Mouse (Mus musculus) limb, embryonic 14.5 days (tissue): ENCODE data around the gene Olfr688. TPM values are rescaled to one million over a fixed set of nuclear protein-coding genes. Genes with fewer than 3 reads are reported as not detected.

Source experiments
- ATAC-seq: fragments of 200-750 bp; cut with Nextera tagmentation; 2 replicates; pipeline ENCODE4 v1.8.0; 2017; ENCODE audit warnings: low read depth, moderate number of reproducible peaks, moderate TSS enrichment; ENCODE audit not compliant: low FRiP score
- DNase-seq: peaks from one replicate; pipeline ENCODE4 v3.0.0-alpha.2; 2015; ENCODE audit warnings: low spot score
- H3K27ac ChIP-seq: fragments of 300-500 bp; sonication (generic); replicated peaks from 2 replicates; pipeline ENCODE4 v1.5.1; 2014; ENCODE audit warnings: low read depth, mild to moderate bottlenecking, low read length, moderate library complexity, mixed read lengths
- H3K27me3 ChIP-seq: fragments of 300-500 bp; sonication (generic); 2 replicates; pipeline ENCODE4 v1.6.1; 2014; ENCODE audit warnings: low read length, mixed read lengths; ENCODE audit not compliant: control insufficient read depth, insufficient read depth
- H3K36me3 ChIP-seq: fragments of 300-500 bp; sonication (generic); 2 replicates; pipeline ENCODE4 v1.6.1; 2014; ENCODE audit warnings: mild to moderate bottlenecking, low read length, moderate library complexity, mixed read lengths; ENCODE audit not compliant: control insufficient read depth, insufficient read depth
- H3K4me1 ChIP-seq: fragments of 300-500 bp; sonication (generic); 2 replicates; pipeline ENCODE4 v1.6.1; 2014; ENCODE audit warnings: antibody characterized with exemption, low read length, mixed read lengths; ENCODE audit not compliant: control insufficient read depth, insufficient read depth
- H3K4me2 ChIP-seq: fragments of 300-500 bp; sonication (generic); replicated peaks from 2 replicates; pipeline ENCODE4 v1.6.1; 2014; ENCODE audit warnings: low read depth, mild to moderate bottlenecking, low read length, moderate library complexity; ENCODE audit not compliant: severe bottlenecking
- H3K4me3 ChIP-seq: fragments of 300-500 bp; sonication (generic); replicated peaks from 2 replicates; pipeline ENCODE4 v1.5.1; 2014; ENCODE audit warnings: low read length
- H3K9ac ChIP-seq: fragments of 300-500 bp; sonication (generic); 2 replicates; pipeline ENCODE4 v1.6.1; 2014; ENCODE audit warnings: mild to moderate bottlenecking, low read depth, low read length, moderate library complexity; ENCODE audit not compliant: severe bottlenecking
- H3K9me3 ChIP-seq: fragments of 300-500 bp; sonication (generic); 2 replicates; pipeline ENCODE4 v1.6.1; 2016; ENCODE audit warnings: low read length; ENCODE audit not compliant: control insufficient read depth
- POLR2A ChIP-seq: fragments of 200-500 bp; IDR thresholded peaks from 2 replicates; pipeline ENCODE4 v1.8.0; 2012; ENCODE audit warnings: inconsistent platforms, mild to moderate bottlenecking, moderate library complexity, borderline replicate concordance; ENCODE audit not compliant: insufficient read depth, insufficient read length; ENCODE audit errors: extremely low read depth
- WGBS: fragments of 180-500 bp; shearing (Covaris S2); extraction: QIAGEN DNeasy Blood & Tissue Kit; methylation state at CpG from one replicate; pipeline ENCODE4 v1.1.7; 2014; 5-methylcytosine and 5-hydroxymethylcytosine counted together
- polyA plus RNA-seq, 2 experiments: library from polyadenylated mRNA; depleted of rRNA in 1 of 2; stranded (reverse) in 1 of 2; unstranded in 1 of 2; fragments of >200 nt; fragmentation: Nextera tagmentation in 1 of 2; extraction: Ambion mirVana in 1 of 2; gene quantifications; 2 replicates each; pipeline versions ENCODE4 v1.2.1 to v1.2.3; 2012 to 2014

Gene Olfr688
- polyA plus RNA-seq, 2 experiments = not detected

DNA sequence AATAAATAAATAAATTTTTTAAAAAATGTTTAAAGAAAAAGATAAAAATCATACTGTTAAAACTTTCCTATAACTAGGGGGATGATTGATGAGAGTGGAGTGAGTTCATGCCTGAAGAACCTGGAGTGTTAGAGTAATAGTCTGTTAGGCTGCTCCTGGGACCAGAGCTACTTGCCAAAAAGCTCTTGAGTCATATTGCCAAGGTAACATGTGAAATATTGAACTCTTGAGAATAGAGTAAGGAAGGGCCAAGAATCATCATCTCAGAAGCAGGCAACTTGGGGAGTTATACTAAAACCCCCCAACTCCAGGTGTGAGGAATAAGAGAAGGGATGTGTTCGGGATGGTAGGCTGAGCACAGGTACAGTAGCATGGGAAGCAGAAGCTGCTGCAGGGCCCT is 23.0 kb downstream of the Olfr688 start, which contains the start of gene Olfr689:
Gene Olfr689 (plus strand): TSS at position 301 of the 400 bp plus-strand sequence.
- no peaks in the 10 kb centered on the region for H3K27me3 ChIP-seq
- no peak for DNase-seq
- H3K4me1 ChIP-seq = no peaks in the 10 kb centered on the region
- no peak within 1 kb of the TSS for H3K9ac ChIP-seq
- H3K36me3 ChIP-seq = no peaks in the 10 kb centered on the region
- no peak within 1 kb of the TSS for H3K4me3 ChIP-seq
- no peak within 1 kb of the TSS for H3K4me2 ChIP-seq
- H3K9me3 ChIP-seq = no peaks in the 10 kb centered on the region
- H3K27ac ChIP-seq = no peak within 1 kb of the TSS
- WGBS = 75% methylated on average over 1 of the region's 1 CpGs
- no peak for ATAC-seq
- TF ChIP-seq POLR2A = no peak

- Histone ChIP-seq H3K36me3 (no peaks in the 10 kb centered on the region), H3K9me3 (no peaks in the 10 kb centered on the region), H3K4me3 (no peak overlapping the region), H3K4me2 (no peak overlapping the region), H3K9ac (no peak overlapping the region), H3K4me1 (no peaks in the 10 kb centered on the region), H3K27me3 (no peaks in the 10 kb centered on the region), H3K27ac (no peak overlapping the region)
- no peak for TF ChIP-seq POLR2A
- 68% methylated on average over 2 of the region's 2 CpGs for WGBS
- ATAC-seq (no peak), DNase-seq (no peak)
These were observed 37.4 kb downstream of the Olfr688 start for GRCm38 (mm10) chr7:105325302-105325701.

DNA sequence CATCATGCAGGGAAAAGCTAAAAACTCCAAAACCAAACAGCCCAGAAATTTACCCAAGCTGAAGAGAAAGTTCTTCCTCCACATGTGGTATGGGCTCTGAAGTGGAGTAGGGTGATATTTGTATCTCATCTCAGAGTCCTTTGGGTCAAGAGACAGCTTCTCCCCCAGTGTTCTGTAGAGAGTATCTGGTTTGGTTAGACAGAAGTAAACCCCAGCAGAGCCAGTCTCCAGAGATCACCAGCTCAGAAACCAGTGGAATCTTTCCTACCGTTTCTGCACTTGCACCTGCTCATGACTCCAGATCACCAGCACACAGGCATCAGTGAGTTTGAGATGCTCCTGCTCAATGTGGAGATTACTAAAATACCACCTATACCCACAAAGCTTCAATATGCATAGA is 46.1 kb downstream of the Olfr688 start, which contains the start of gene Olfr690:
Gene Olfr690 (minus strand): TSS at position 101 of the 400 bp plus-strand sequence.
- no peak within 1 kb of the TSS for H3K4me2 ChIP-seq
- 85% methylated on average over 1 of the region's 1 CpGs for WGBS
- no peaks in the 10 kb centered on the region for H3K36me3 ChIP-seq
- H3K27me3 ChIP-seq = no peaks in the 10 kb centered on the region
- H3K9ac ChIP-seq = no peak within 1 kb of the TSS
- DNase-seq (no peak), ATAC-seq (no peak)
- no peak within 1 kb of the TSS for H3K27ac ChIP-seq
- H3K9me3 ChIP-seq = no peaks in the 10 kb centered on the region
- H3K4me1 ChIP-seq = no peaks in the 10 kb centered on the region
- no peak within 1 kb of the TSS for H3K4me3 ChIP-seq
- no peak for TF ChIP-seq POLR2A

Other genes with a start within 250 kb of the Olfr688 start
- not detected in 2 replicates for gene Olfr677, start 236.7 kb upstream of the Olfr688 start, polyA plus RNA-seq (2012; rRNA removed)
- not detected in 2 replicates for gene Olfr677, start 236.7 kb upstream of the Olfr688 start, polyA plus RNA-seq (2014; fragmentation: Nextera tagmentation; extraction: Ambion mirVana)
- not detected in 2 replicates for gene Olfr678, start 223.6 kb upstream of the Olfr688 start, polyA plus RNA-seq (2012; rRNA removed)
- not detected in 2 replicates for gene Olfr678, start 223.6 kb upstream of the Olfr688 start, polyA plus RNA-seq (2014; fragmentation: Nextera tagmentation; extraction: Ambion mirVana)
- not detected in 2 replicates for gene Olfr679, start 206.9 kb upstream of the Olfr688 start, polyA plus RNA-seq (2012; rRNA removed)
- gene Olfr679, start 206.9 kb upstream of the Olfr688 start, polyA plus RNA-seq (2014; fragmentation: Nextera tagmentation; extraction: Ambion mirVana) = not detected in 2 replicates
- not detected in 2 replicates for gene Olfr680-ps1, start 195.3 kb upstream of the Olfr688 start, polyA plus RNA-seq (2012; rRNA removed)
- not detected in 2 replicates for gene Olfr680-ps1, start 195.3 kb upstream of the Olfr688 start, polyA plus RNA-seq (2014; fragmentation: Nextera tagmentation; extraction: Ambion mirVana)
- not detected in 2 replicates for gene Olfr681, start 171.3 kb upstream of the Olfr688 start, polyA plus RNA-seq (2012; rRNA removed)
- gene Olfr681, start 171.3 kb upstream of the Olfr688 start, polyA plus RNA-seq (2014; fragmentation: Nextera tagmentation; extraction: Ambion mirVana) = not detected in 2 replicates
- not detected in 2 replicates for gene Olfr683, start 141.1 kb upstream of the Olfr688 start, polyA plus RNA-seq (2012; rRNA removed)
- not detected in 2 replicates for gene Olfr683, start 141.1 kb upstream of the Olfr688 start, polyA plus RNA-seq (2014; fragmentation: Nextera tagmentation; extraction: Ambion mirVana)
- not detected in 2 replicates for gene Olfr684, start 124.4 kb upstream of the Olfr688 start, polyA plus RNA-seq (2012; rRNA removed)
- not detected in 2 replicates for gene Olfr684, start 124.4 kb upstream of the Olfr688 start, polyA plus RNA-seq (2014; fragmentation: Nextera tagmentation; extraction: Ambion mirVana)
- not detected in 2 replicates for gene Olfr685, start 102.1 kb upstream of the Olfr688 start, polyA plus RNA-seq (2012; rRNA removed)
- gene Olfr685, start 102.1 kb upstream of the Olfr688 start, polyA plus RNA-seq (2014; fragmentation: Nextera tagmentation; extraction: Ambion mirVana) = not detected in 2 replicates
- gene Olfr686, start 80.6 kb upstream of the Olfr688 start, polyA plus RNA-seq (2012; rRNA removed) = not detected in 2 replicates
- not detected in 2 replicates for gene Olfr686, start 80.6 kb upstream of the Olfr688 start, polyA plus RNA-seq (2014; fragmentation: Nextera tagmentation; extraction: Ambion mirVana)
- gene Olfr689, start 23.1 kb downstream of the Olfr688 start, polyA plus RNA-seq (2012; rRNA removed) = not detected in 2 replicates
- not detected in 2 replicates for gene Olfr689, start 23.1 kb downstream of the Olfr688 start, polyA plus RNA-seq (2014; fragmentation: Nextera tagmentation; extraction: Ambion mirVana)
- not detected in 2 replicates for gene Olfr690, start 46.0 kb downstream of the Olfr688 start, polyA plus RNA-seq (2012; rRNA removed)
- gene Olfr690, start 46.0 kb downstream of the Olfr688 start, polyA plus RNA-seq (2014; fragmentation: Nextera tagmentation; extraction: Ambion mirVana) = not detected in 2 replicates
- 0.04 TPM in 1 of 2 replicates, not detected in the other for gene Olfr691, start 54.2 kb downstream of the Olfr688 start, polyA plus RNA-seq (2012; rRNA removed)
- gene Olfr691, start 54.2 kb downstream of the Olfr688 start, polyA plus RNA-seq (2014; fragmentation: Nextera tagmentation; extraction: Ambion mirVana) = not detected in 2 replicates
- not detected in 2 replicates for gene Olfr692, start 80.1 kb downstream of the Olfr688 start, polyA plus RNA-seq (2012; rRNA removed)
- not detected in 2 replicates for gene Olfr692, start 80.1 kb downstream of the Olfr688 start, polyA plus RNA-seq (2014; fragmentation: Nextera tagmentation; extraction: Ambion mirVana)
- not detected in 2 replicates for gene Gm5901, start 86.9 kb downstream of the Olfr688 start, polyA plus RNA-seq (2012; rRNA removed)
- not detected in 2 replicates for gene Gm5901, start 86.9 kb downstream of the Olfr688 start, polyA plus RNA-seq (2014; fragmentation: Nextera tagmentation; extraction: Ambion mirVana)
- 45.7 and 58.7 TPM in 2 replicates for gene Fam160a2, start 112.0 kb downstream of the Olfr688 start, polyA plus RNA-seq (2012; rRNA removed)
- 39.3 and 41.2 TPM in 2 replicates for gene Fam160a2, start 112.0 kb downstream of the Olfr688 start, polyA plus RNA-seq (2014; fragmentation: Nextera tagmentation; extraction: Ambion mirVana)
- gene Cnga4, start 116.5 kb downstream of the Olfr688 start, polyA plus RNA-seq (2012; rRNA removed) = 0.05 and 0.06 TPM in 2 replicates
- gene Cnga4, start 116.5 kb downstream of the Olfr688 start, polyA plus RNA-seq (2014; fragmentation: Nextera tagmentation; extraction: Ambion mirVana) = 0.12 TPM in 1 of 2 replicates, not detected in the other
- gene Cckbr, start 137.6 kb downstream of the Olfr688 start, polyA plus RNA-seq (2012; rRNA removed) = 0.03 TPM in 1 of 2 replicates, not detected in the other
- gene Cckbr, start 137.6 kb downstream of the Olfr688 start, polyA plus RNA-seq (2014; fragmentation: Nextera tagmentation; extraction: Ambion mirVana) = not detected in 2 replicates
- gene Cavin3, start 194.2 kb downstream of the Olfr688 start, polyA plus RNA-seq (2012; rRNA removed) = 60.5 and 65.0 TPM in 2 replicates
- 104 and 113 TPM in 2 replicates for gene Cavin3, start 194.2 kb downstream of the Olfr688 start, polyA plus RNA-seq (2014; fragmentation: Nextera tagmentation; extraction: Ambion mirVana)